Mouse (Mus musculus): ENCODE measurements around the gene Tmem266. TPM values are rescaled to one million over a fixed set of nuclear protein-coding genes. Genes with fewer than 3 reads are reported as not detected.
A peak's percentile ranks its signal among the peaks of the same experiment; 100 is the strongest.

Gene Tmem266
- 0.65 and 1.1 TPM in 2 replicates for polyA plus RNA-seq (2012; rRNA removed)

GRCm38 (mm10) chr9:55326515-55327233 lies at the start of gene Tmem266, which contains the start of gene Nrg4:
Tmem266 (plus strand) TSS chr9:55326913.
Nrg4 (minus strand) TSS chr9:55326844.
- DNase-seq (ENCODE audit: low read depth): no peak

- DNase-seq (ENCODE audit: low read depth): no peak
Measured at GRCm38 (mm10) chr9:55277562-55277961, 49.2 kb upstream of the Tmem266 start.

GRCm38 (mm10) chr9:55279114-55279825 lies 47.4 kb upstream of the Tmem266 start:
- DNase-seq (ENCODE audit: low read depth): peak; percentile 83

GRCm38 (mm10) chr9:55283516-55283915 lies 43.2 kb upstream of the Tmem266 start:
- DNase-seq (ENCODE audit: low read depth): peak; percentile 77

GRCm38 (mm10) chr9:55285197-55285596 lies 41.5 kb upstream of the Tmem266 start:
- no peak for DNase-seq (ENCODE audit: low read depth)

- no peak for DNase-seq (ENCODE audit: low read depth)
Measured at GRCm38 (mm10) chr9:55289475-55290198, 37.1 kb upstream of the Tmem266 start.

GRCm38 (mm10) chr9:55291966-55292365 lies 34.7 kb upstream of the Tmem266 start:
- DNase-seq (ENCODE audit: low read depth): no peak

- DNase-seq (ENCODE audit: low read depth): no peak
Measured at GRCm38 (mm10) chr9:55296221-55296620, 30.5 kb upstream of the Tmem266 start.

GRCm38 (mm10) chr9:55307066-55307465 lies 19.6 kb upstream of the Tmem266 start:
- no peak for DNase-seq (ENCODE audit: low read depth)

- DNase-seq (ENCODE audit: low read depth): no peak
Measured at GRCm38 (mm10) chr9:55307557-55307956, 19.2 kb upstream of the Tmem266 start.

- no peak for DNase-seq (ENCODE audit: low read depth)
Measured at GRCm38 (mm10) chr9:55308455-55308854, 18.3 kb upstream of the Tmem266 start.

- DNase-seq (ENCODE audit: low read depth): peak; percentile 47
Measured at GRCm38 (mm10) chr9:55311560-55311959, 15.2 kb upstream of the Tmem266 start.

GRCm38 (mm10) chr9:55313619-55314261 lies 13.0 kb upstream of the Tmem266 start:
- no peak for DNase-seq (ENCODE audit: low read depth)

GRCm38 (mm10) chr9:55322641-55323040 lies 4.1 kb upstream of the Tmem266 start:
- DNase-seq (ENCODE audit: low read depth): no peak

- no peak for DNase-seq (ENCODE audit: low read depth)
Measured at GRCm38 (mm10) chr9:55324085-55324484, 2.6 kb upstream of the Tmem266 start.

GRCm38 (mm10) chr9:55324516-55324915 lies 2.2 kb upstream of the Tmem266 start:
- DNase-seq (ENCODE audit: low read depth): no peak

GRCm38 (mm10) chr9:55325061-55325460 lies 1.7 kb upstream of the Tmem266 start:
- no peak for DNase-seq (ENCODE audit: low read depth)

GRCm38 (mm10) chr9:55325564-55326514 lies 874 bp upstream of the Tmem266 start:
- no peak for DNase-seq (ENCODE audit: low read depth)

GRCm38 (mm10) chr9:55327234-55327615 lies 512 bp downstream of the Tmem266 start:
- no peak for DNase-seq (ENCODE audit: low read depth)

- no peak for DNase-seq (ENCODE audit: low read depth)
Measured at GRCm38 (mm10) chr9:55328151-55328918, 1.6 kb downstream of the Tmem266 start.

Measured in gonadal fat pad, adult 2 months (tissue).